Mouse (Mus musculus) gastrocnemius, postnatal 4 days (tissue): ENCODE measurements around the gene Dennd2c. TPM values are rescaled to one million over a fixed set of nuclear protein-coding genes. Genes with fewer than 3 reads are reported as not detected.

ENCODE experiments used
- DNase-seq, 2 experiments: peaks; one replicate each; pipeline ENCODE4 v3.0.0; 2021 to 2022; ENCODE audit warnings: low spot score in 2 of 2, mixed read lengths in 2 of 2
- total RNA-seq, 2 experiments: library from RNA; stranded (reverse); gene quantifications; 2 replicates each; pipeline ENCODE4 v1.2.3; 2021

Gene Dennd2c
- total RNA-seq, 2 experiments from 2014 or later: 14.6 to 16.0 TPM

- no peak for DNase-seq
These were observed 5.3 kb downstream of the Dennd2c start for GRCm38 (mm10) chr3:103107565-103108240.

GRCm38 (mm10) chr3:103112216-103112615 lies 9.8 kb downstream of the Dennd2c start:
- DNase-seq: no peak

GRCm38 (mm10) chr3:103123636-103124035 lies 21.2 kb downstream of the Dennd2c start:
- no peak for DNase-seq

GRCm38 (mm10) chr3:103126138-103126537 lies 23.7 kb downstream of the Dennd2c start:
- no peak for DNase-seq

- DNase-seq: no peak
These were observed 24.8 kb downstream of the Dennd2c start for GRCm38 (mm10) chr3:103127177-103127576.

- no peak for DNase-seq
These were observed 25.3 kb downstream of the Dennd2c start for GRCm38 (mm10) chr3:103127721-103128120.

- no peak for DNase-seq
These were observed 25.8 kb downstream of the Dennd2c start for GRCm38 (mm10) chr3:103128251-103128650.

GRCm38 (mm10) chr3:103129367-103130159 lies 27.2 kb downstream of the Dennd2c start:
- DNase-seq: no peak

- DNase-seq: no peak
These were observed 27.9 kb downstream of the Dennd2c start for GRCm38 (mm10) chr3:103130236-103130751.

GRCm38 (mm10) chr3:103133098-103133497 lies 30.7 kb downstream of the Dennd2c start:
- DNase-seq: no peak

GRCm38 (mm10) chr3:103136414-103137077 lies 34.1 kb downstream of the Dennd2c start:
- DNase-seq: no peak

- DNase-seq: peak in 1 of 2 experiments; percentile 21
These were observed 36.6 kb downstream of the Dennd2c start for GRCm38 (mm10) chr3:103139047-103139446.

GRCm38 (mm10) chr3:103140095-103140838 lies 37.9 kb downstream of the Dennd2c start:
- DNase-seq: peak in 1 of 2 experiments; percentile 30

GRCm38 (mm10) chr3:103141287-103141686 lies 38.9 kb downstream of the Dennd2c start:
- DNase-seq: peak in 1 of 2 experiments; percentile 20

GRCm38 (mm10) chr3:103142366-103142765 lies 40.0 kb downstream of the Dennd2c start:
- no peak for DNase-seq

GRCm38 (mm10) chr3:103145336-103145735 lies 42.9 kb downstream of the Dennd2c start:
- DNase-seq: no peak

GRCm38 (mm10) chr3:103145791-103146190 lies 43.4 kb downstream of the Dennd2c start:
- DNase-seq: no peak

GRCm38 (mm10) chr3:103146330-103147166 lies 44.1 kb downstream of the Dennd2c start:
- DNase-seq: no peak

- DNase-seq: no peak
These were observed 45.4 kb downstream of the Dennd2c start for GRCm38 (mm10) chr3:103147775-103148174.

- DNase-seq: no peak
These were observed 46.5 kb downstream of the Dennd2c start for GRCm38 (mm10) chr3:103148941-103149340.
